Mouse (Mus musculus): ENCODE data around the gene Spaar. TPM values are rescaled to one million over a fixed set of nuclear protein-coding genes. Genes with fewer than 3 reads are reported as not detected.

The Spaar gene
- polyA plus RNA-seq, 1 experiment from 2014 or later: not detected

- no peak for ATAC-seq
- 19% methylated on average over 1 of the region's 1 CpGs for WGBS
- Histone ChIP-seq H3K36me3 (no peaks in the 10 kb centered on the region), H3K4me2 (replicated peaks) (no peak overlapping the region), H3K27ac (no peak overlapping the region), H3K9me3 (no peaks in the 10 kb centered on the region), H3K4me3 (replicated peaks) (no peak overlapping the region), H3K4me1 (replicated peaks) (no peaks in the 10 kb centered on the region), H3K9ac (replicated peaks) (no peak overlapping the region), H3K27me3 (no peaks in the 10 kb centered on the region)
Measured at GRCm38 (mm10) chr4:43732171-43732570, 2.3 kb downstream of the Spaar start.

- Histone ChIP-seq H3K4me3 (replicated peaks) (no peak overlapping the region), H3K4me2 (replicated peaks) (no peak overlapping the region), H3K4me1 (replicated peaks) (no peaks in the 10 kb centered on the region), H3K27ac (no peak overlapping the region), H3K9me3 (no peaks in the 10 kb centered on the region), H3K36me3 (no peaks in the 10 kb centered on the region), H3K9ac (replicated peaks) (no peak overlapping the region), H3K27me3 (no peaks in the 10 kb centered on the region)
- ATAC-seq: no peak
- 89% methylated on average over 5 of the region's 5 CpGs for WGBS
Measured at GRCm38 (mm10) chr4:43733186-43733585, 3.4 kb downstream of the Spaar start.

DNA sequence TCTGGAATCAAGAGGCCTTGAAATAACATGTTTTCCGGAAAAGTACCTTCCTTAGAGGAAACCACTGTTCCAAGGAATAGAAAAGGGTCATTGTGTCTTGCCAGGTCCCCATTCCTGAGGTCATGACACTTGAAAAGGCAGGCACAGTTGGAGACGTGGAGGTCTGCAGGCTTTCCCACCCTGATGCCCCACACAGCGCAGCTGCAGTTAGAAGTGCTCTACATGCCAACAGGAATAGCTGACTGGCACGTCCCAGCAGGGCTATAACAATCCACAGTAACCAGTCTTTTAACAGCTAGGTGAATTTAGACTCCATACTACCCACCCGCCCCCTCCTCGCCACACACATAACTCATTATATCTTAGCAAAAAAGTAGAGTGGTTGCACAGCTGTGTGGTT is 7.3 kb downstream of the Spaar start:
- WGBS: 69% methylated on average over 6 of the region's 6 CpGs
- no peak for ATAC-seq
- no peak overlapping the region for H3K4me3 ChIP-seq (replicated peaks)

GRCm38 (mm10) chr4:43738989-43739674 is 9.3 kb downstream of the Spaar start:
- Histone ChIP-seq H3K4me3 (replicated peaks) (no peak overlapping the region), H3K4me1 (replicated peaks) (no peaks in the 10 kb centered on the region), H3K9me3 (no peaks in the 10 kb centered on the region), H3K9ac (replicated peaks) (no peak overlapping the region), H3K36me3 (no peaks in the 10 kb centered on the region), H3K27me3 (no peaks in the 10 kb centered on the region), H3K27ac (no peak overlapping the region), H3K4me2 (replicated peaks) (no peak overlapping the region)
- no peak for ATAC-seq
- 77% methylated on average over 8 of the region's 8 CpGs for WGBS

More for the DNA sequence above, 7.3 kb downstream of the Spaar start:
- Histone ChIP-seq H3K9ac (replicated peaks) (no peak overlapping the region), H3K27ac (no peak overlapping the region), H3K27me3 (no peaks in the 10 kb centered on the region), H3K9me3 (no peaks in the 10 kb centered on the region), H3K4me1 (replicated peaks) (no peaks in the 10 kb centered on the region), H3K36me3 (no peaks in the 10 kb centered on the region), H3K4me2 (replicated peaks) (no peak overlapping the region)

- no peaks in the 10 kb centered on the region for H3K4me1 ChIP-seq (replicated peaks)
- H3K4me3 ChIP-seq (replicated peaks): no peak overlapping the region
- no peak for ATAC-seq
- no peak overlapping the region for H3K27ac ChIP-seq
- no peaks in the 10 kb centered on the region for H3K9me3 ChIP-seq
- H3K27me3 ChIP-seq: no peaks in the 10 kb centered on the region
- H3K36me3 ChIP-seq: no peaks in the 10 kb centered on the region
- no peak overlapping the region for H3K9ac ChIP-seq (replicated peaks)
- no peak overlapping the region for H3K4me2 ChIP-seq (replicated peaks)
- 72% methylated on average over 5 of the region's 5 CpGs for whole genome bisulfite sequencing
Measured at GRCm38 (mm10) chr4:43741526-43741925, 11.7 kb downstream of the Spaar start.

GRCm38 (mm10) chr4:43742637-43743036 is 12.8 kb downstream of the Spaar start:
- no peaks in the 10 kb centered on the region for H3K9me3 ChIP-seq
- no peak for ATAC-seq
- no peak overlapping the region for H3K27ac ChIP-seq
- no peak overlapping the region for H3K4me2 ChIP-seq (replicated peaks)
- H3K4me1 ChIP-seq (replicated peaks): no peaks in the 10 kb centered on the region
- no peak overlapping the region for H3K4me3 ChIP-seq (replicated peaks)
- 27% methylated on average over 4 of the region's 4 CpGs for WGBS
- H3K27me3 ChIP-seq: no peaks in the 10 kb centered on the region
- H3K36me3 ChIP-seq: no peaks in the 10 kb centered on the region
- no peak overlapping the region for H3K9ac ChIP-seq (replicated peaks)

DNA sequence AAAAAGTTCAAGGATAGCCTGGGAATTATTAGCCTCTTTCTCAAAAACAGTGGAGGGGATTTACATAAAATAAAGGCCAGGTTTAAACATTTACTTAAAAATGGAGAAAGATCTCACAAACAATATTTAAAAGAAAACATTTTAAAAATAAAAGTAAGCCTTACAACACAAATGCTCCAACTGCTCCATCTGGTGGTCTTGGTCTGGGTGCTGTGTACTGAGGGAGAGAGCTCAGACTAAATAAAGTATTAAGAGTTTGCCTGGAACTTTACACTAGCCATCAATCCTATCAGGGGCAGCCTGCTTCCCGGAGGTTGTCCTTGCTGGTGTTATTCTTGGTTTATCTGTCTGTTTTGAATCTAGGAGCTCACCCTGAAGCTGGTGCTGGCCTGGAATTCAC is 13.3 kb downstream of the Spaar start:
- Histone ChIP-seq H3K27me3 (no peaks in the 10 kb centered on the region), H3K9ac (replicated peaks) (no peak overlapping the region), H3K9me3 (no peaks in the 10 kb centered on the region), H3K4me1 (replicated peaks) (no peaks in the 10 kb centered on the region), H3K4me2 (replicated peaks) (no peak overlapping the region), H3K36me3 (no peaks in the 10 kb centered on the region), H3K4me3 (replicated peaks) (no peak overlapping the region), H3K27ac (no peak overlapping the region)
- 71% methylated on average over 1 of the region's 1 CpGs for WGBS
- no peak for ATAC-seq

DNA sequence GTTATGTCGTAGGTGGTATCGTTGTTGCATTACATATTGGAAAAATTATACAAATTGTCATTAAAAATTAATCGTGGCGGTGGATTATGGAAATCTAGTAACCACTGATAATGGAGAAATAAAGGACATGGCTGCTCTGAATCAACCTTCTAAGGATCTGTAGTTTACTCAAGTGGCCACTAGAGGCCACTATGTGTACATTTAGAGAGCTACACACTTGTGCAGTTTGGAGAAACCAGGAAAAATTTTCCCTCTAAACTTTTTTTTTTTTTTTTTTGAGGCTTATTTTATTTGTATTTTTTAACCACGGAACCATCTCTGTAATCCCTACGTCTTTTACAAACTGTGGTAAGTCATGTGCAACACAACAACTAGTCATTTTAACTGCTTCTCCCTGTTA is 15.4 kb downstream of the Spaar start:
- H3K27me3 ChIP-seq: no peaks in the 10 kb centered on the region

DNA sequence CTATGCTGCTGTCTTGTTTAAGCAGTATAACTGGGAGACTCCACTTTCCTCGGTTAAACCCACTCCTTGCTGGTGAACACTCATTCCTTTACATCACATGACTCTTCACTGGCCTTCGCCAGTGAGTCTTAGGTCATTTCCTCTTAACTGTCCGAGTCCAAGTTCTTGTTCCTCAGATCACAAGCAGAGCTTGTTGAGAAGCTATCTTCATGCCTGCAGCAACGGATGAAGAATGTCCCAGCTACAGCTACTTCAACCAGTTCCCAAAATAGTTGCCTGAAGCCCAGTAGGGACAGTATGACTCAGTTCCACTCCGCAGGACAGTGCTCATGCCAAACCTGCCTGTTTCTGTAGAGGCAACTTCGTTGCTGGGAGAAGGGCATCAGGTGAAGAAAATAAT is 27.4 kb downstream of the Spaar start:
- Histone ChIP-seq H3K27ac (no peak overlapping the region), H3K27me3 (no peaks in the 10 kb centered on the region), H3K9me3 (no peaks in the 10 kb centered on the region), H3K4me3 (replicated peaks) (no peak overlapping the region), H3K4me1 (replicated peaks) (no peaks in the 10 kb centered on the region), H3K9ac (replicated peaks) (no peak overlapping the region), H3K36me3 (no peaks in the 10 kb centered on the region), H3K4me2 (replicated peaks) (no peak overlapping the region)
- no peak for ATAC-seq
- 91% methylated on average over 6 of the region's 6 CpGs for WGBS

More for the DNA sequence above, 15.4 kb downstream of the Spaar start:
- H3K27ac ChIP-seq: no peak overlapping the region
- H3K36me3 ChIP-seq: no peaks in the 10 kb centered on the region
- no peaks in the 10 kb centered on the region; the same call in 1 of the 2 replicates for H3K9me3 ChIP-seq
- WGBS: 20% methylated on average over 6 of the region's 6 CpGs
- H3K4me1 ChIP-seq (replicated peaks): no peaks in the 10 kb centered on the region
- H3K4me3 ChIP-seq (replicated peaks): no peak overlapping the region
- H3K4me2 ChIP-seq (replicated peaks): no peak overlapping the region
- no peak overlapping the region for H3K9ac ChIP-seq (replicated peaks)
- no peak for ATAC-seq

DNA sequence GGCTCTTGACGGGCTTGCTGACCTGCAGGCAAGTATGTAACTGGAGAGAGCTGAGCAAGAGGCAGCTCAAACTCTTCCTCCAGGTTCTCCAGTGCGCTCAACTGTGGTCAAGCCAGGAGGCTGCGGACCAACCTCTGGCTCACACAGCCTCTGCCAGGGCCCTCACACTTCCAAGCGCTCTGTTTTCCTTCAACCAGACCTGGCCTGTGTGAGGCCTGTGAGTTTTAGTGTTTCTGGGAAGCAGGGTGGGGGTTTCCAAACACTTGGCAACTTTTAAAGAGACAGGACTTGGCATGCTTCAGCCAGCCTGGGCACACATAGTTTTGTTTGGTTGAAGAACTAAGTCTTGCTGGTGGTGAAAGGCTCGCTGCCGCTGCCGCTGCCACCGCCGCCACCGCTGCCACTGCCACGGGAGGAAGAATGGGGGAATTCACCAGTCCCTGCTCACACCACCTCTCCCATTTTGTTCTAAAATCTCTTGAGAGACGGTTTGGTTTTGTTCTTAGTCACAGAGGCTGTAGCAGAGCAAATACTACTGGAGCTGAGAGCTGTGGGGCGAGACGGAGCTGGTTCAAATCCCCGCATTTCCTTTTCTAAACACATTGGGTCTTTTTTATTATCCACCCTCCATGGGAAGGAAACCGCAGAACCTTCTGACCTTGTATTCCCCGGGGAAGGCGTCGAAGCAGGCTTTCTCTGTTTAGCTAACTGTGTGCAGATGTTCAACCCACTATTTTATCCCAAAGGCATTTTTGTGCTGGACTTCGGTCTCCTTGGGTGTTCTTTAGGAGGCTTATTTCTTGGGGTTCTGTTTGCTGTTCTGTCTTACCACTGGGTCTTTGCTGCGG is 30.0 kb downstream of the Spaar start:
- Histone ChIP-seq H3K9ac (replicated peaks) (no peak overlapping the region), H3K4me2 (replicated peaks) (no peak overlapping the region), H3K27me3 (no peaks in the 10 kb centered on the region), H3K27ac (no peak overlapping the region), H3K4me1 (replicated peaks) (no peaks in the 10 kb centered on the region), H3K36me3 (no peaks in the 10 kb centered on the region), H3K9me3 (no peaks in the 10 kb centered on the region), H3K4me3 (replicated peaks) (no peak overlapping the region)
- WGBS: 84% methylated on average over 21 of the region's 21 CpGs
- ATAC-seq: no peak

- no peaks in the 10 kb centered on the region for H3K27me3 ChIP-seq
- no peak overlapping the region for H3K4me2 ChIP-seq (replicated peaks)
- WGBS: 75% methylated on average over 10 of the region's 10 CpGs
Measured at GRCm38 (mm10) chr4:43760460-43760859, 30.6 kb downstream of the Spaar start.

GRCm38 (mm10) chr4:43761336-43761735 is 31.5 kb downstream of the Spaar start:
- H3K4me2 ChIP-seq (replicated peaks): no peak overlapping the region
- no peak overlapping the region for H3K27ac ChIP-seq
- no peak for ATAC-seq
- no peaks in the 10 kb centered on the region for H3K27me3 ChIP-seq
- H3K4me1 ChIP-seq (replicated peaks): no peaks in the 10 kb centered on the region
- H3K36me3 ChIP-seq: no peaks in the 10 kb centered on the region
- H3K4me3 ChIP-seq (replicated peaks): no peak overlapping the region
- no peak overlapping the region for H3K9ac ChIP-seq (replicated peaks)
- whole genome bisulfite sequencing: 76% methylated on average over 2 of the region's 2 CpGs
- H3K9me3 ChIP-seq: no peaks in the 10 kb centered on the region

More at GRCm38 (mm10) chr4:43760460-43760859, 30.6 kb downstream of the Spaar start:
- Histone ChIP-seq H3K4me1 (replicated peaks) (no peaks in the 10 kb centered on the region), H3K9ac (replicated peaks) (no peak overlapping the region), H3K36me3 (no peaks in the 10 kb centered on the region), H3K27ac (no peak overlapping the region), H3K4me3 (replicated peaks) (no peak overlapping the region), H3K9me3 (no peaks in the 10 kb centered on the region)
- no peak for ATAC-seq
